Mouse (Mus musculus) heart, adult 2 months (tissue): ENCODE measurements at regions not wholly inside any gene's neighbourhood (a gene's known extent, or its start where the extent isn't known, plus 50 kb on each side); places are given as distances from the start of the nearest gene placed in this dataset.
"Not testable (repeated sequence)": the region's sequence is repeated elsewhere in the genome, so short reads cannot be mapped to it uniquely, and the experiment has no call there.

Experiments used
- DNase-seq, 2 experiments: peaks; one replicate each; pipeline ENCODE4 v3.0.0; 2021
- H3K27ac ChIP-seq: fragments of 200-600 bp; 2 replicates; pipeline ENCODE4 v1.8.1; 2022
- H3K27me3 ChIP-seq: fragments of 200-500 bp; 2 replicates; pipeline ENCODE4 v1.6.1; 2012; ENCODE audit warnings: mild to moderate bottlenecking, low read length, inconsistent platforms, mixed read lengths; ENCODE audit not compliant: control insufficient read depth, insufficient read depth
- H3K36me3 ChIP-seq: fragments of 200-500 bp; 2 replicates; pipeline ENCODE4 v1.6.1; 2012; ENCODE audit warnings: low read length, inconsistent platforms; ENCODE audit not compliant: control insufficient read depth, insufficient read depth
- H3K4me1 ChIP-seq: fragments of 200-500 bp; 2 replicates; pipeline ENCODE4 v1.6.1; 2011; ENCODE audit warnings: low read length; ENCODE audit not compliant: control insufficient read depth, insufficient read depth
- H3K4me3 ChIP-seq: fragments of 200-600 bp; 2 replicates; pipeline ENCODE4 v1.8.1; 2022
- H3K79me2 ChIP-seq: fragments of 200-500 bp; replicated peaks from 2 replicates; pipeline ENCODE4 v1.6.1; 2012; ENCODE audit warnings: mild to moderate bottlenecking, inconsistent platforms, low read length, moderate library complexity, mixed read lengths; ENCODE audit not compliant: control insufficient read depth, insufficient read depth
- H3K9ac ChIP-seq: fragments of 200-500 bp; 2 replicates; pipeline ENCODE4 v1.6.1; 2012; ENCODE audit warnings: low read depth, mild to moderate bottlenecking, control low read depth, inconsistent platforms, low read length, mixed read lengths
- CTCF ChIP-seq: fragments of 200-600 bp; IDR thresholded peaks from 2 replicates; pipeline ENCODE4 v1.8.1; 2022; ENCODE audit warnings: antibody characterized with exemption, mild to moderate bottlenecking, moderate library complexity
- EP300 ChIP-seq: fragments of 200-500 bp; IDR thresholded peaks from 2 replicates; pipeline ENCODE4 v1.6.1; 2011; ENCODE audit warnings: low read depth, low read length, control low read depth; ENCODE audit not compliant: insufficient read depth
- POLR2A ChIP-seq: fragments of 200-500 bp; IDR thresholded peaks from 2 replicates; pipeline ENCODE4 v1.6.1; 2011; ENCODE audit warnings: mild to moderate bottlenecking, low read depth, low read length, control low read depth; ENCODE audit not compliant: insufficient read depth
- WGBS: fragments of 180-500 bp; shearing (Covaris S2); methylation state at CpG from one replicate; pipeline ENCODE4 v1.1.7; 2018; 5-methylcytosine and 5-hydroxymethylcytosine counted together
- intact Hi-C: fragments of 180-260 bp; cut with DNase I; formaldehyde crosslinking; loops from one replicate; pipeline ENCODE4 v1.15.1; 2025

DNA sequence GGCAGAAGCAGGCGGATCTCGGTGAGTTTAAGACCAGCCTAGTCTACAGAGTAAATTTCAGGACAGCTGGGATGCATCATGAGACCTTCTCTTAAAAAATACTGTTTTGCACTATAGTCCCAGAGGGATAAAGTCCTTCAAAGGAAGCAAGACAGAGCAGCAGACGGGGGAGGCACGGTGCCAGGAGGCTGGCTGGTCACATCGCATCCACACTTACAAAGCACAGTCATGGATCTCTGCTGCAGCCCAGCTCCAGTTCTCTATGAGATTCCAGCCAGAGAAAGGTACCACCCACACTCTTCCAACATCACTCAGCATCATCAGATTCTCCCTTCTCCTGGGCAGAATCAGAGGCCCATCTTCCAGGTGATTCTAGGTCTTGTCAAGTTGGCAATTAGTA is 144.5 kb upstream of the Bcor start:
- TF ChIP-seq EP300 (no peak), POLR2A (no peak), CTCF (no peak)
- no peaks in the 10 kb centered on the region for H3K4me1 ChIP-seq
- no peak overlapping the region for H3K9ac ChIP-seq
- H3K79me2 ChIP-seq, result no peaks in the 10 kb centered on the region
- H3K4me3 ChIP-seq, result no peak overlapping the region
- no peak overlapping the region for H3K27ac ChIP-seq
- no peaks in the 10 kb centered on the region for H3K27me3 ChIP-seq
- 35% methylated on average over 5 of the region's 5 CpGs for WGBS
- no peak for DNase-seq
- H3K36me3 ChIP-seq, result no peaks in the 10 kb centered on the region
- intact Hi-C loops, result no loop called here

GRCm38 (mm10) chrX:12306940-12307339 is 146.8 kb upstream of the Bcor start:
- no peak overlapping the region for H3K9ac ChIP-seq
- no peak for DNase-seq
- intact Hi-C loops, result no loop called here
- H3K36me3 ChIP-seq, result no peaks in the 10 kb centered on the region
- H3K27ac ChIP-seq, result no peak overlapping the region
- H3K4me3 ChIP-seq, result no peak overlapping the region
- TF ChIP-seq EP300 (no peak), POLR2A (no peak), CTCF (no peak)
- WGBS, result 86% methylated on average over 3 of the region's 3 CpGs
- no peaks in the 10 kb centered on the region for H3K79me2 ChIP-seq
- no peaks in the 10 kb centered on the region for H3K4me1 ChIP-seq
- H3K27me3 ChIP-seq, result no peaks in the 10 kb centered on the region

DNA sequence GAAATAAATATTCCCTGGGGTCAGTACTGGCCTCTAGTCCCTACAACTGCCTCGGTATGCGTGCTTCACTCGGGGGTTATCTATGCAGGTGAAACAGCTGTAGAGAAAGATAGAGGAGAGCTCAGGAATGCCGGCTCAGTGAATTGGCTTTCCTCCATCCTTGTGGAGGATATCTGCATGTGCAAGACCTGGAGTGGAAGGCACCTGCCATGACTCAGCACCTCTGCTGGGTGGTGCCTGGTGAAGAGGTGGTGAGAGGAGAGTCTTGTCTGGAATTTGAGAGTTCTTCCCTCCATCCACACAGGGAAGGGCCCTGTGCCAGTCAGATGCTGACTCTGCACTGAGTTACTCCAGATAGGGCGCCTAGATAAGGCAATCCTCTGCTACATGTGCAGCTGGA is 152.4 kb upstream of the Bcor start:
- WGBS, result 55% methylated on average over 5 of the region's 5 CpGs
- no peak overlapping the region for H3K9ac ChIP-seq
- TF ChIP-seq EP300 (no peak), POLR2A (no peak), CTCF (no peak)
- no peaks in the 10 kb centered on the region for H3K4me1 ChIP-seq
- H3K4me3 ChIP-seq, result no peak overlapping the region
- no peak overlapping the region for H3K27ac ChIP-seq
- no peaks in the 10 kb centered on the region for H3K79me2 ChIP-seq
- intact Hi-C loops, result no loop called here
- H3K36me3 ChIP-seq, result no peaks in the 10 kb centered on the region
- H3K27me3 ChIP-seq, result no peaks in the 10 kb centered on the region
- peak in 1 of 2 experiments; percentile 14 for DNase-seq

DNA sequence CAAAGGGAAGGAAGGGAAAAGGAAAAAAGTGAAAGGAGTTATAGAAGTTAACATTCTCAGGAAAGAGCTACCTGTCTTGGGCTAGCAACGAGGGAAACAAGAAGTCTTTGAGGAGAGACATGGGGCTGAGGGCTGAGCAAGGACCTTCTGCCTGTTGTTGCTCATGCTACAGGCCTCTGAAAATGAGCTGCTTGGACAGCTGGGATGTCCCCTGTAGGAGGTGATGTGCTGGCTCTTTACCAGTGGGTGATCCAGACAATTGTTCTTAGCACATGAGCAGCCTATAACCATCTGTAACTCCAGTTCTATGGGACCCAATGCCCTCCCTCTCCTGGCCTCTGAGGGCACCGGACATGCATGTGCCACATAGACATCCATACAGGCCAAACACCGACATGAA is 155.5 kb upstream of the Bcor start:
- no peak for TF ChIP-seq CTCF
- TF ChIP-seq EP300, result no peak
- intact Hi-C loops, result no loop called here
- no peak for DNase-seq

GRCm38 (mm10) chrX:12317488-12317887 is 157.3 kb upstream of the Bcor start:
- intact Hi-C loops, result not testable (repeated sequence)

More for the DNA sequence above, 155.5 kb upstream of the Bcor start:
- Histone ChIP-seq H3K27me3 (no peaks in the 10 kb centered on the region), H3K79me2 (no peaks in the 10 kb centered on the region), H3K9ac (no peak overlapping the region), H3K36me3 (no peaks in the 10 kb centered on the region), H3K4me3 (no peak overlapping the region), H3K4me1 (no peaks in the 10 kb centered on the region), H3K27ac (no peak overlapping the region)
- 87% methylated on average over 3 of the region's 3 CpGs for WGBS

GRCm38 (mm10) chrX:12318848-12319651 is 158.9 kb upstream of the Bcor start:
- no peaks in the 10 kb centered on the region for H3K79me2 ChIP-seq
- WGBS, result 58% methylated on average over 4 of the region's 4 CpGs
- intact Hi-C loops, result no loop called here
- no peak overlapping the region for H3K9ac ChIP-seq
- DNase-seq, result no peak
- no peak overlapping the region for H3K27ac ChIP-seq
- H3K4me1 ChIP-seq, result no peaks in the 10 kb centered on the region
- H3K27me3 ChIP-seq, result no peaks in the 10 kb centered on the region
- no peaks in the 10 kb centered on the region for H3K36me3 ChIP-seq
- no peak overlapping the region for H3K4me3 ChIP-seq
- TF ChIP-seq EP300 (no peak), POLR2A (no peak), CTCF (no peak)

More at GRCm38 (mm10) chrX:12317488-12317887, 157.3 kb upstream of the Bcor start:
- not testable (repeated sequence) for H3K4me1 ChIP-seq, H3K27ac ChIP-seq, H3K36me3 ChIP-seq, H3K4me3 ChIP-seq, H3K27me3 ChIP-seq, DNase-seq, H3K9ac ChIP-seq, H3K79me2 ChIP-seq
- 79% methylated on average over 2 of the region's 2 CpGs for WGBS
